Mouse (Mus musculus): ENCODE measurements at regions not wholly inside any gene's neighbourhood (a gene's known extent, or its start where the extent isn't known, plus 50 kb on each side); places are given as distances from the start of the nearest gene placed in this dataset.

GRCm38 (mm10) chr3:147975500-147975899 is 1014.9 kb downstream of the Adgrl2 start:
- DNase-seq (ENCODE audit: low spot score in 2 of 2): no peak

GRCm38 (mm10) chr3:147974515-147974914 is 1015.8 kb downstream of the Adgrl2 start:
- DNase-seq (ENCODE audit: low spot score in 2 of 2): no peak

GRCm38 (mm10) chr3:147968271-147968670 is 1022.1 kb downstream of the Adgrl2 start:
- DNase-seq (ENCODE audit: low spot score in 2 of 2): no peak

GRCm38 (mm10) chr3:147967866-147968265 is 1022.5 kb downstream of the Adgrl2 start:
- no peak for DNase-seq (ENCODE audit: low spot score in 2 of 2)

- DNase-seq (ENCODE audit: low spot score in 2 of 2): no peak
These were observed 1023.1 kb downstream of the Adgrl2 start for GRCm38 (mm10) chr3:147967261-147967660.

- no peak for DNase-seq (ENCODE audit: low spot score in 2 of 2)
These were observed 1023.5 kb downstream of the Adgrl2 start for GRCm38 (mm10) chr3:147966827-147967226.

- DNase-seq (ENCODE audit: low spot score in 2 of 2): no peak
These were observed 1024.0 kb downstream of the Adgrl2 start for GRCm38 (mm10) chr3:147966379-147966778.

- DNase-seq (ENCODE audit: low spot score in 2 of 2): no peak
These were observed 1026.5 kb downstream of the Adgrl2 start for GRCm38 (mm10) chr3:147963698-147964476.

- DNase-seq (ENCODE audit: low spot score in 2 of 2): no peak
These were observed 1042.2 kb downstream of the Adgrl2 start for GRCm38 (mm10) chr3:147948041-147948592.

- no peak for DNase-seq (ENCODE audit: low spot score in 2 of 2)
These were observed 1047.0 kb downstream of the Adgrl2 start for GRCm38 (mm10) chr3:147943314-147943713.

GRCm38 (mm10) chr3:147930811-147931251 is 1059.5 kb downstream of the Adgrl2 start:
- peak in 1 of 2 experiments; percentile 4 for DNase-seq (ENCODE audit: low spot score in 2 of 2)

- no peak for DNase-seq (ENCODE audit: low spot score in 2 of 2)
These were observed 1068.0 kb downstream of the Ttll7 start for GRCm38 (mm10) chr3:147920181-147920580.

GRCm38 (mm10) chr3:147919701-147920100 is 1067.5 kb downstream of the Ttll7 start:
- DNase-seq (ENCODE audit: low spot score in 2 of 2): no peak

- DNase-seq (ENCODE audit: low spot score in 2 of 2): no peak
These were observed 1067.0 kb downstream of the Ttll7 start for GRCm38 (mm10) chr3:147919146-147919545.

GRCm38 (mm10) chr3:147896751-147897150 is 1044.6 kb downstream of the Ttll7 start:
- no peak for DNase-seq (ENCODE audit: low spot score in 2 of 2)

- no peak for DNase-seq (ENCODE audit: low spot score in 2 of 2)
These were observed 1039.5 kb downstream of the Ttll7 start for GRCm38 (mm10) chr3:147891682-147892081.

- no peak for DNase-seq (ENCODE audit: low spot score in 2 of 2)
These were observed 1034.2 kb downstream of the Ttll7 start for GRCm38 (mm10) chr3:147886261-147886893.

- no peak for DNase-seq (ENCODE audit: low spot score in 2 of 2)
These were observed 1030.9 kb downstream of the Ttll7 start for GRCm38 (mm10) chr3:147882936-147883645.

- no peak for DNase-seq (ENCODE audit: low spot score in 2 of 2)
These were observed 1026.5 kb downstream of the Ttll7 start for GRCm38 (mm10) chr3:147878690-147879089.

GRCm38 (mm10) chr3:147868281-147868680 is 1016.1 kb downstream of the Ttll7 start:
- DNase-seq (ENCODE audit: low spot score in 2 of 2): no peak

- no peak for DNase-seq (ENCODE audit: low spot score in 2 of 2)
These were observed 1001.2 kb downstream of the Ttll7 start for GRCm38 (mm10) chr3:147853346-147853745.

- no peak for DNase-seq (ENCODE audit: low spot score in 2 of 2)
These were observed 1000.7 kb downstream of the Ttll7 start for GRCm38 (mm10) chr3:147852830-147853229.

Data from right cerebral cortex, postnatal 36 days (tissue).